Mouse (Mus musculus): ENCODE measurements around the gene Itgb6. TPM values are rescaled to one million over a fixed set of nuclear protein-coding genes. Genes with fewer than 3 reads are reported as not detected.

The Itgb6 gene
- polyA plus RNA-seq, 1 experiment: not detected

- Histone ChIP-seq H3K27me3 (replicated peaks) (peaks cover 1% of the 10 kb centered on the region), H3K9me3 (0 out of 2 replicates have a peak, but pooled peaks cover 3% of the 10 kb centered on the region), H3K4me1 (peaks cover 11% of the 10 kb centered on the region), H3K36me3 (replicated peaks; ENCODE audit: low read length) (no peaks in the 10 kb centered on the region), H3K4me3 (replicated peaks) (no peak overlapping the region)
- TF ChIP-seq GATA1 (IDR thresholded peaks at IDR 0.05; ENCODE audit: borderline replicate concordance, low read length): no peak
- TF ChIP-seq FLI1 (IDR thresholded peaks at IDR 0.05; ENCODE audit: low read length): no peak
Measured at GRCm38 (mm10) chr2:60552177-60552901, 170.1 kb downstream of the Itgb6 start.

- TF ChIP-seq FLI1 (IDR thresholded peaks at IDR 0.05; ENCODE audit: low read length) (no peak), GATA1 (IDR thresholded peaks at IDR 0.05; ENCODE audit: borderline replicate concordance, low read length) (no peak)
- Histone ChIP-seq H3K36me3 (replicated peaks; ENCODE audit: low read length) (no peaks in the 10 kb centered on the region), H3K27me3 (replicated peaks) (peaks cover 1% of the 10 kb centered on the region), H3K9me3 (0 out of 2 replicates have a peak, but pooled peaks cover 3% of the 10 kb centered on the region), H3K4me3 (replicated peaks) (no peak overlapping the region), H3K4me1 (peaks cover 11% of the 10 kb centered on the region)
Measured at GRCm38 (mm10) chr2:60551673-60552072, 170.8 kb downstream of the Itgb6 start.

- no peak for TF ChIP-seq GATA1 (IDR thresholded peaks at IDR 0.05; ENCODE audit: borderline replicate concordance, low read length)
- TF ChIP-seq FLI1 (IDR thresholded peaks at IDR 0.05; ENCODE audit: low read length): no peak
- Histone ChIP-seq H3K4me3 (replicated peaks) (no peak overlapping the region), H3K9me3 (0 out of 2 replicates have a peak, but pooled peaks cover 3% of the 10 kb centered on the region), H3K27me3 (replicated peaks) (peaks cover 1% of the 10 kb centered on the region), H3K36me3 (replicated peaks; ENCODE audit: low read length) (no peaks in the 10 kb centered on the region), H3K4me1 (peaks cover 11% of the 10 kb centered on the region)
Measured at GRCm38 (mm10) chr2:60550521-60550920, 171.9 kb downstream of the Itgb6 start.

- Histone ChIP-seq H3K4me1 (peaks cover 10% of the 10 kb centered on the region), H3K36me3 (replicated peaks; ENCODE audit: low read length) (no peaks in the 10 kb centered on the region), H3K9me3 (0 out of 2 replicates have a peak, but pooled peaks cover 3% of the 10 kb centered on the region), H3K27me3 (replicated peaks) (peaks cover 1% of the 10 kb centered on the region), H3K4me3 (replicated peaks) (no peak overlapping the region)
- no peak for TF ChIP-seq GATA1 (IDR thresholded peaks at IDR 0.05; ENCODE audit: borderline replicate concordance, low read length)
- no peak for TF ChIP-seq FLI1 (IDR thresholded peaks at IDR 0.05; ENCODE audit: low read length)
Measured at GRCm38 (mm10) chr2:60549851-60550250, 172.6 kb downstream of the Itgb6 start.

Other genes with a start within 250 kb of the Itgb6 start
- gene Pla2r1, start 169.3 kb downstream of the Itgb6 start, polyA plus RNA-seq (2012; ENCODE audit: insufficient read depth, low replicate concordance): not detected in 2 replicates
- 22.6 and 26.7 TPM in 2 replicates for gene Rbms1, start 240.5 kb upstream of the Itgb6 start, polyA plus RNA-seq (2012; ENCODE audit: insufficient read depth, low replicate concordance)

Measured in megakaryocyte, embryonic 14.5 days (primary cell).